Mouse (Mus musculus) skeletal muscle tissue, adult 2 months (tissue): ENCODE data around the gene Fam234a.
"Not testable (repeated sequence)": the region's sequence is repeated elsewhere in the genome, so short reads cannot be mapped to it uniquely, and the experiment has no call there.

Experiments used
- DNase-seq: peaks from one replicate; pipeline ENCODE4 v3.0.0-alpha.2; 2012; ENCODE audit warnings: low read depth, low spot score

Gene Fam234a

DNA sequence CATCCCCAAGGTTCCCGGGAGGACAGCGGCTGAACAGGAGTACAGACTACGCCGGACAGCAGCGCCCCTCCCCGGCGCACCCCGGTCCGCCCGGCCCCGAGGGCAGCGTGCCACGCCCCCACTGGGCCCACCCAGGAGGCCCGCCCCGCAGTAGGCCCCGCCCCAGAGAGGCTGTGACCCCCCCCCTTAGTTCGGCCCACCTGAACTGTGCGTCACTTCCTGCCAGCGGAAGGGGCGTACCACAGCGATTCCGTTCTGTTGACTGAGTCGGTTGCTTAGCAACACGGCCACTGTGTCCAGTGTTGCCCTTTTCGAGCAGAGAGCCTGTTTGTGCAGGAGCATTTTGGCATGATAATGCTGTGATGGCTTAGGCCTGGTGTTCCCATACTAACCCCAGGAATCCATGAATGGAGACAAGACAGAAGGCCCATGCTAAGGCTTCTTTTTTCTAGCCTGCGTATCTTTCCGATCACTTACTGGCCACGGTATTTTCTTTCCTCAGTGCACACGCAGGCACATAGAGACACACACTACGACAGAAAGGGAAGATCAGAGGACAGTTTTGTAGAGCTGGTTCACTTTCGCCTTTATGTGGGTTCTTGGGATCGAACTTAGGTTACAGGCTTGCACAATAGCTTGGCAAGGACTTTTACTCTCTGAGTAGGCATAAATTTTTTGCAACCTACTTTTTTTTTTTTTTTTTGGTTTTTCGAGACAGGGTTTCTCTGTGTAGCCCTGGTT, at the start of gene Fam234a:
Fam234a (minus strand) TSS at position 142 of the 741 bp plus-strand sequence.
- peak; percentile 98 for DNase-seq

- no peak for DNase-seq
Observed at GRCm38 (mm10) chr17:26289475-26289874, 45.4 kb upstream of the Fam234a start.

- no peak for DNase-seq
Observed at GRCm38 (mm10) chr17:26286199-26286955, 42.3 kb upstream of the Fam234a start.

DNA sequence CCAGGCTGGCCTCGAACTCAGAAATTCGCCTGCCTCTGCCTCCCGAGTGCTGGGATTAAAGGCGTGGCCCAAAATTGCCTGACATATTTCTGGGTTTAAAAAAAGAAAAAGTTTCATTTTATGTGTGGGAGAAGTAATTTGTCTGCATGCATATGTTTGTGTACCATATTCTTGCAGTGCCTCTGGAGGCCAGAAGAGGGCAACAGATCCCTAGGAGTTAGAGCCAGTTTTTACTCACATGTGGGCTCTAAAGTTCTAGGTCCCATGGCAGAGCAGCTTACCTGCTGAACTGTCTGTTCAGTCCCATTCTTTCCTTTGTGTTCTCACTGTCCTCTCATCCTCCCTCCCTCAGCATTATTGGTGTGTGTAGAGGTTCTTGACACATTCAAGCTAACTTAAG, 32.7 kb upstream of the Fam234a start:
- DNase-seq = peak; percentile 6

DNA sequence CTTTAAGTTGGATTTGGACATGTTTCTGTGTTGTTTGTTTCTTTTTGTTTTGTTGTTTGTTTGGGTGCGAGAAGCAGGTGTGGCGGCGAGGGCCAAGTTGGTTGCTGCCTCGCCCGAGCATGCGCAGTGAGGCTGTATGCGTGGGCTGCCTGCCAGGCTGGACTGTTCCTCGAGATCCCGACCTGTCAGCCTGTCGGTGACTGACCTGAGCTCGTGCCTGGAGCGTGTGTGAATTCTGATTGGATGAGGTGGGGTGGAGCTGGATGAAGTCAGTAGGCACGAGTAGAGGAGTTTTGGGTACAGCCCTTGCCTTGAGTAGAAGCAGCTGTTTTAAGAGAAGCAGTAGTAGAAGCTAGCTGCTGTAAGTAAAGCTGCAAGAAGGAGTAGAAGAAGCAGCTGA, 31.9 kb upstream of the Fam234a start:
- DNase-seq = no peak

- no peak for DNase-seq
Observed at GRCm38 (mm10) chr17:26272586-26272985, 28.5 kb upstream of the Fam234a start.

GRCm38 (mm10) chr17:26269577-26269976, 25.5 kb upstream of the Fam234a start:
- not testable (repeated sequence) for DNase-seq

- no peak for DNase-seq
Observed at GRCm38 (mm10) chr17:26268851-26269250, 24.8 kb upstream of the Fam234a start.

- no peak for DNase-seq
Observed at GRCm38 (mm10) chr17:26262384-26262783, 18.3 kb upstream of the Fam234a start.

- DNase-seq = no peak
Observed at GRCm38 (mm10) chr17:26261826-26262225, 17.8 kb upstream of the Fam234a start.

GRCm38 (mm10) chr17:26255313-26255712, 11.3 kb upstream of the Fam234a start:
- no peak for DNase-seq

GRCm38 (mm10) chr17:26253399-26253798, 9.4 kb upstream of the Fam234a start:
- DNase-seq = no peak

GRCm38 (mm10) chr17:26252539-26253251, 8.7 kb upstream of the Fam234a start, which contains the start of gene Luc7l:
Gene Luc7l (plus strand): TSS chr17:26252896.
- peak; percentile 89 for DNase-seq

GRCm38 (mm10) chr17:26251886-26252538, 8.0 kb upstream of the Fam234a start:
- no peak for DNase-seq

DNA sequence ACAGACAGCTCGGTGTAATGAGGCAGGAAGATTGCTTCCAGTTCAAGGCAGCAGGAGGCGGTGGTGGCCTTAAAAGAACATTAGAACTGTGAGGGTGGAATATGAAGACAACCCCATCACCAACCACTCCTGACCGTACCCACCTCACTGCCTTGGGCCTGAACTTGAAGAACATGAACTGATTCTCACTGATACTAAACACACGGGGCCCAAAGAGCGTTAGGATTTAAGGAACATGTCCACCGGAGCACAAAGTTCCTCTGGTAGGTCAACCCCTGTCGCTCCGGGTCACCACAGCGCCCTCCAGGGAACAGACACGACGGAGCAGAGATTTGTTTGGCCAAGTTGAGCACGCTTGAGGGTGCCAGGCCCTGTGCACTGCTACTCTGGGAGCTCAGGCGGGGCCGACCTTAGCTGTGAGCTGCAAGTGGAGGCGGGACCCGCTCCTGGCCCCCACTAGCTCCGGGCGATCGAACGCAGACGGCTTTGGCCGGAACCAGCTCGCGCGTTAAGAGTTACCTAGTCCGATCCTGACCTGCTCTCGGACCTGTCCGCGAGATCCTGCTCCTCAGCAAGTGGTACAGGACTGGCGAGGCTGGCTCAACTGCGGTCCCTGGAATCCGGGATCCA, 456 bp downstream of the Fam234a start:
- peak; percentile 68 for DNase-seq

- DNase-seq = no peak
Observed at GRCm38 (mm10) chr17:26240990-26241389, 3.1 kb downstream of the Fam234a start.

GRCm38 (mm10) chr17:26240120-26240790, 3.8 kb downstream of the Fam234a start:
- no peak for DNase-seq

DNA sequence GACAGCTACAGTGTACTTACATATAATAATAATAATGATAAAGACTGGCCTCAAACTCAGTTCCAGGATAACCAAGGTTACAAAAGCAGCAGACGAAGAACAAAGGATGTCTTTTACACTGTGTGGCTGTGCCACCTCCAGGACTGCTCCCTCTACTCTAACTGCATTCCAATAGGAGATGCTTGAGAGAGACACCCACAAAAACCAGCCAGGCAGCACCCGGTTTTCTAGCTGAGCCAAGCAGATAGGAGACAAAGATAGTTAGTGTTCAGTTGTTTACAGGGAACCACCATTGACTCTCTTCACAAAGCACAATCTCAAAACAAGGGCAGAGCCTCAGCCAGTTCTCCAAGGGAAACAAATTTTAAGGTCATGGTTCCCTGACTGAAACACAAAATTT, 4.5 kb downstream of the Fam234a start:
- DNase-seq = no peak

GRCm38 (mm10) chr17:26237667-26238066, 6.4 kb downstream of the Fam234a start:
- no peak for DNase-seq

DNA sequence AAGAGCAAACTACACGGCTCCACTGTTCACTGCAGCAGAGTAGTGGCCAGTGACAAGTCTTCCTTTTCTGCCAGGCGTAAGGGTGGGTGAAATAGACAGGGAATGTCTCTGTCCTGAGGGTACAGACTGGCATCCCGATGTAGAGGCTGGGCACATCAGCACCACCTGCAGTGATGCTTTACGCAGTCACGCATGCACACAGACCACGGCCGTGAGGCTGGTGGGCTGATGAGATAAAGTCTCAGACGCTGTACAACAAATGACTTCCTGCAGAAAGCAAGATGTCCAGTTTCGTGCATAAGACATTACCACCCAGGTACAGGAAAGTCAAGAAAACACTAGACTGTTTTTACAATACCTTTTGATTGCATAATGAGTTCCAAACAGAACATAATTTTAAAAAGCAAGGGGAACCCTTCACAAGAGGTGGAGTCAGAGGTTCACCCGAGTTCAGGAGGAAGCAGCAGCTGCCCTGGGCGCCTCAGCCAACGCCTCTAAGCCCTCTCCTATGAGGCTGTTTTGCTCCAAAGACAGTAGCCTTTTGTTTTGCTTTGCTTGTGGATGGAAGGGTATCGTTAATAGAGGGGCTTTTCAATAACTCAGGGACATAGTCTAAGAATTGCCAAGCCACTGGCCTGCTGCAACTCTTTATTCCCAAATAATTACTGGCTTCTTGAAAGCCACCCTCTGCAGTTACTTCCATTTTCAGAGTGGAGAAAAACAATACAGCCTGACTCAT, 8.8 kb downstream of the Fam234a start:
- DNase-seq = no peak
